Mouse (Mus musculus): Measurements from ENCODE around the gene Magea8.
"Not testable (repeated sequence)": the region's sequence is repeated elsewhere in the genome, so short reads cannot be mapped to it uniquely, and the experiment has no call there.

The Magea8 gene

DNA sequence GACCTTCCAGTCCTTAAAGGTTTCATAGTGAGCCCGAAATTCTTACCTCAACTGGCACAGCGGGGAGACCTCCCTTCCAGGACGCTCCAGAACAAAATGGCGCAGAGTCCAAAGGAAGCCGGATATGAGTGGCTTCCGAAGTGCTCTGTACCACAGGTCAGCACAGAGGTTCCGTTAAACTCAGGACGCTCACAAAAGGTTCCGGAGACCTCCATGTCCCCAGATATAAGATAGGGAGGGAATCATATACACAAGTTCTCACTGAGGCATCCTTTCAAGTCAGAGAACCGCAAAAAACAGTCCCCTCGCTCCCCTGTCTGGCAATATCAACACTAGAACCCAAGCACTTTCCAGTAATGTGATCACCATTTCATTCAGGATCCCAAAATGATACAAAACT is at the start of gene Magea8:
Gene Magea8 (minus strand): TSS at position 101 of the 400 bp plus-strand sequence.
- DNase-seq (ENCODE audit: low spot score), result not testable (repeated sequence)

DNA sequence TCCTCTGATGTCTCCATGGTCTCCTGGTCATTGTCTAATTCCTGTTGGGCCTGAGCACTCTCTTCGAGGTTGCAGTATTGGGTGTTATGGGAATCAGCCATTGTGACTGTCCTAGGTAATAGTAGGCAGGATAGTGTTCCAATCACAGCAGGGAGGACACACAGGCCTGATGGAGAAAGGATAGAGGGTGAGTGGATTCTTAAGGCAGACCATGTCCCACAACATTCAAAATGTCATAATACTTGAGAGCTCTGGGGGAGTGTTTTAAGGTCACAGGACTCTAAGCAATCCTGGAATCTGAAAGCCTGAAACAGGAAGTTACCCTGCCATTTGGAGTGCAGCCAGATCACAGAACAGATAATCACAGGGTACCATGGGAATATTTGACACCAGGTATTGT is 46.2 kb downstream of the Magea8 start, which contains the start of gene Magea3:
Gene Magea3 (minus strand): TSS at position 101 of the 400 bp plus-strand sequence.
- not testable (repeated sequence) for DNase-seq (ENCODE audit: low spot score)

DNA sequence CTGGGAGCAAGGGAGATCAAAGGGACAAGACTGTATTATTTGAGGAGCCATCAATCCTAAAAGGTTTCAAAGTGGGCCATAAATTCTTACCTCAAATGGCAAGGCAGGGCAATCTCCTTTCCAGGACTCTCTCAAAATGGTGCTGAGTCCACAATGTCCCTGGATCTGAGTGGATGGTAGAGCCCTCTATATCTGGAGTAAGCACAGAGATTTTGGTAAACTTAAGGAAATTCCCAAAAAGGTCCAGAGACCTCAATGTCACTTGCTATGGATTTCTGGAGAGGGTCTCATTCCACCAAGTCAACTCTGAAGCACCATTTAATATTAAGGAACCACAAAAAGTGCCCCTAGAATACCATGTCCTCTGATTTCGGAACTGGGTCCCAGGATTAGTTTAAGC is 59.8 kb downstream of the Magea8 start, which contains the start of gene Magea6:
Gene Magea6 (minus strand): TSS at position 101 of the 400 bp plus-strand sequence.
- DNase-seq (ENCODE audit: low spot score), result not testable (repeated sequence)

All from layer of hippocampus, adult 9-10 months (tissue).